Mouse (Mus musculus) thymus, postnatal 25 days (tissue): ENCODE measurements around the gene Frs2.
"Not testable (repeated sequence)": the region's sequence is repeated elsewhere in the genome, so short reads cannot be mapped to it uniquely, and the experiment has no call there.

Experiments used
- DNase-seq: peaks from one replicate; pipeline ENCODE4 v3.0.0; 2022

Frs2 gene

GRCm38 (mm10) chr10:117146421-117146820 is 1.9 kb downstream of the Frs2 start:
- no peak for DNase-seq

- DNase-seq: no peak
Measured at GRCm38 (mm10) chr10:117145546-117146265, 2.6 kb downstream of the Frs2 start.

- DNase-seq: no peak
Measured at GRCm38 (mm10) chr10:117144628-117145027, 3.7 kb downstream of the Frs2 start.

- DNase-seq: no peak
Measured at GRCm38 (mm10) chr10:117144071-117144470, 4.3 kb downstream of the Frs2 start.

GRCm38 (mm10) chr10:117143311-117143710 is 5.0 kb downstream of the Frs2 start:
- DNase-seq: no peak

- DNase-seq: no peak
Measured at GRCm38 (mm10) chr10:117141939-117142552, 6.3 kb downstream of the Frs2 start.

- DNase-seq: not testable (repeated sequence)
Measured at GRCm38 (mm10) chr10:117131506-117131905, 16.8 kb downstream of the Frs2 start.

GRCm38 (mm10) chr10:117130037-117130436 is 18.3 kb downstream of the Frs2 start:
- DNase-seq: no peak

GRCm38 (mm10) chr10:117128693-117129092 is 19.6 kb downstream of the Frs2 start:
- DNase-seq: no peak

- no peak for DNase-seq
Measured at GRCm38 (mm10) chr10:117127480-117127879, 20.9 kb downstream of the Frs2 start.

- DNase-seq: no peak
Measured at GRCm38 (mm10) chr10:117126719-117127118, 21.6 kb downstream of the Frs2 start.

- DNase-seq: no peak
Measured at GRCm38 (mm10) chr10:117126233-117126632, 22.1 kb downstream of the Frs2 start.

GRCm38 (mm10) chr10:117121448-117121847 is 26.9 kb downstream of the Frs2 start:
- DNase-seq: no peak

- no peak for DNase-seq
Measured at GRCm38 (mm10) chr10:117120051-117120666, 28.2 kb downstream of the Frs2 start.

- DNase-seq: peak; percentile 41
Measured at GRCm38 (mm10) chr10:117119531-117119930, 28.8 kb downstream of the Frs2 start.

- DNase-seq: peak; percentile 72
Measured at GRCm38 (mm10) chr10:117118421-117118831, 29.9 kb downstream of the Frs2 start.

- DNase-seq: no peak
Measured at GRCm38 (mm10) chr10:117115652-117116051, 32.7 kb downstream of the Frs2 start.

- peak; percentile 65 for DNase-seq
Measured at GRCm38 (mm10) chr10:117112545-117112944, 35.8 kb downstream of the Frs2 start.

GRCm38 (mm10) chr10:117111455-117111854 is 36.9 kb downstream of the Frs2 start:
- no peak for DNase-seq

- DNase-seq: peak; percentile 64
Measured at GRCm38 (mm10) chr10:117110271-117110670, 38.1 kb downstream of the Frs2 start.

GRCm38 (mm10) chr10:117106686-117107085 is 41.6 kb downstream of the Frs2 start:
- DNase-seq: peak; percentile 38

GRCm38 (mm10) chr10:117106244-117106643 is 42.1 kb downstream of the Frs2 start:
- DNase-seq: no peak

- DNase-seq: no peak
Measured at GRCm38 (mm10) chr10:117105015-117105414, 43.3 kb downstream of the Frs2 start.
